Mouse (Mus musculus): ENCODE data around the gene Tle4. TPM values are rescaled to one million over a fixed set of nuclear protein-coding genes. Genes with fewer than 3 reads are reported as not detected.

Tle4 gene
- polyA plus RNA-seq, 1 experiment from 2014 or later = 21.1 TPM

- Histone ChIP-seq H3K27me3 (ENCODE audit: control insufficient read depth, insufficient read depth, low read length) (no peaks in the 10 kb centered on the region), H3K4me3 (ENCODE audit: low read depth, low read length) (no peak overlapping the region), H3K9ac (replicated peaks; ENCODE audit: low read depth, low read length) (no peak overlapping the region), H3K36me3 (ENCODE audit: control insufficient read depth, insufficient read depth, low read length) (no peaks in the 10 kb centered on the region), H3K27ac (ENCODE audit: low read length) (no peak overlapping the region), H3K4me1 (ENCODE audit: control insufficient read depth, insufficient read depth, low read length) (no peaks in the 10 kb centered on the region), H3K4me2 (replicated peaks; ENCODE audit: low read depth, low read length) (no peak overlapping the region), H3K9me3 (ENCODE audit: control insufficient read depth, low read depth, low read length) (no peaks in the 10 kb centered on the region)
- 94% methylated on average over 6 of the region's 6 CpGs for WGBS
- no peak for ATAC-seq (ENCODE audit: insufficient number of reproducible peaks, insufficient read depth, low FRiP score, low read depth)
Measured at GRCm38 (mm10) chr19:14532861-14533260, 65.0 kb downstream of the Tle4 start.

GRCm38 (mm10) chr19:14520098-14520802, 77.6 kb downstream of the Tle4 start:
- H3K27ac ChIP-seq (ENCODE audit: low read length) = no peak overlapping the region
- no peaks in the 10 kb centered on the region for H3K4me1 ChIP-seq (ENCODE audit: control insufficient read depth, insufficient read depth, low read length)
- H3K4me3 ChIP-seq (ENCODE audit: low read depth, low read length) = no peak overlapping the region
- no peaks in the 10 kb centered on the region for H3K27me3 ChIP-seq (ENCODE audit: control insufficient read depth, insufficient read depth, low read length)
- H3K9me3 ChIP-seq (ENCODE audit: control insufficient read depth, low read depth, low read length) = no peaks in the 10 kb centered on the region
- ATAC-seq (ENCODE audit: insufficient number of reproducible peaks, insufficient read depth, low FRiP score, low read depth) = no peak
- H3K9ac ChIP-seq (replicated peaks; ENCODE audit: low read depth, low read length) = no peak overlapping the region
- no peak overlapping the region for H3K4me2 ChIP-seq (replicated peaks; ENCODE audit: low read depth, low read length)
- H3K36me3 ChIP-seq (ENCODE audit: control insufficient read depth, insufficient read depth, low read length) = no peaks in the 10 kb centered on the region
- WGBS = 74% methylated on average over 2 of the region's 2 CpGs

DNA sequence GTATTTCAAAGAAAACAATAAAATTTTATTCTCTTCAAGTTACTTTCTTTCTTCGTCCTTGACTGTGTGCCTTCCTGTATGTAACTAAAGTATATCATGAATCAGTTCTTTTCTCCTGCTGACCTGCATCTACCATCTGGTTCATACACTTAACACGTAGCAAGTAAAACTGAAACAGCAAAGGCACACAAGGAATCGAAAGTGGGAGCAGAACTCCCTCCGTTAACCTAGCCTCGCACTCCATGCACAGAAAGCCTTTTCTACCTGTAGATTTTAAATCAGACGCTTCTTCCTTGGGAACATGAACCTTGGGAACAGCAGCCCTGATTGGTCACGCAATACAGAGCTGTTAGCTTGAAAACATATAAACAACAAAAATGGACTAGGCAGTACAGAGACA, 78.7 kb downstream of the Tle4 start:
- H3K27me3 ChIP-seq (ENCODE audit: control insufficient read depth, insufficient read depth, low read length) = no peaks in the 10 kb centered on the region
- H3K4me2 ChIP-seq (replicated peaks; ENCODE audit: low read depth, low read length) = no peak overlapping the region
- no peak overlapping the region for H3K4me3 ChIP-seq (ENCODE audit: low read depth, low read length)
- H3K36me3 ChIP-seq (ENCODE audit: control insufficient read depth, insufficient read depth, low read length) = no peaks in the 10 kb centered on the region
- no peaks in the 10 kb centered on the region for H3K9me3 ChIP-seq (ENCODE audit: control insufficient read depth, low read depth, low read length)
- no peak overlapping the region for H3K27ac ChIP-seq (ENCODE audit: low read length)
- 94% methylated on average over 7 of the region's 7 CpGs for WGBS
- no peaks in the 10 kb centered on the region for H3K4me1 ChIP-seq (ENCODE audit: control insufficient read depth, insufficient read depth, low read length)
- ATAC-seq (ENCODE audit: insufficient number of reproducible peaks, insufficient read depth, low FRiP score, low read depth) = no peak
- H3K9ac ChIP-seq (replicated peaks; ENCODE audit: low read depth, low read length) = no peak overlapping the region

GRCm38 (mm10) chr19:14518438-14519044, 79.3 kb downstream of the Tle4 start:
- Histone ChIP-seq H3K9ac (replicated peaks; ENCODE audit: low read depth, low read length) (no peak overlapping the region), H3K4me3 (ENCODE audit: low read depth, low read length) (no peak overlapping the region), H3K9me3 (ENCODE audit: control insufficient read depth, low read depth, low read length) (no peaks in the 10 kb centered on the region), H3K27me3 (ENCODE audit: control insufficient read depth, insufficient read depth, low read length) (no peaks in the 10 kb centered on the region), H3K4me1 (ENCODE audit: control insufficient read depth, insufficient read depth, low read length) (no peaks in the 10 kb centered on the region), H3K4me2 (replicated peaks; ENCODE audit: low read depth, low read length) (no peak overlapping the region), H3K36me3 (ENCODE audit: control insufficient read depth, insufficient read depth, low read length) (no peaks in the 10 kb centered on the region), H3K27ac (ENCODE audit: low read length) (no peak overlapping the region)
- WGBS = 77% methylated on average over 9 of the region's 9 CpGs
- ATAC-seq (ENCODE audit: insufficient number of reproducible peaks, insufficient read depth, low FRiP score, low read depth) = no peak

- Histone ChIP-seq H3K27me3 (ENCODE audit: control insufficient read depth, insufficient read depth, low read length) (no peaks in the 10 kb centered on the region), H3K4me3 (ENCODE audit: low read depth, low read length) (no peak overlapping the region), H3K9ac (replicated peaks; ENCODE audit: low read depth, low read length) (no peak overlapping the region), H3K9me3 (ENCODE audit: control insufficient read depth, low read depth, low read length) (no peaks in the 10 kb centered on the region), H3K27ac (ENCODE audit: low read length) (no peak overlapping the region), H3K4me2 (replicated peaks; ENCODE audit: low read depth, low read length) (no peak overlapping the region), H3K4me1 (ENCODE audit: control insufficient read depth, insufficient read depth, low read length) (no peaks in the 10 kb centered on the region), H3K36me3 (ENCODE audit: control insufficient read depth, insufficient read depth, low read length) (no peaks in the 10 kb centered on the region)
- 68% methylated on average over 1 of the region's 1 CpGs for WGBS
- ATAC-seq (ENCODE audit: insufficient number of reproducible peaks, insufficient read depth, low FRiP score, low read depth) = no peak
Measured at GRCm38 (mm10) chr19:14516420-14516819, 81.4 kb downstream of the Tle4 start.

DNA sequence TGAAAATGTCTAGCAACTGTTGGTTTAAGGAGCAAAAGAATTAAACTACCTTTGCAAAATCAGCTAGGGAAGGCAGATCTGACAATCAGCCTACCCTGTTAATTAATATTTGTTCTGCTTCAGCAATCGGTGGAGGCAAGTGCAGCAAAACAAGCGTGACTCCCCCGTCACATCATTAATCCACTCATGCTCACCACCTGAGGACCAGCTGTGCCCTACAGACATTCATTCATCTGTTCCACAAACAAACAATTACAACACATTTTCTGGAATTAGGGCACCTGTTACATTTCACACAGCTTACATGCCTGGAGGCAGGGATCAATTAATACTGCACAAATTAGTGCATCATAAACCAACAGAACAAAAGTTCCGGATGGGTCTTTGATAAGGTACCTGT, 89.0 kb downstream of the Tle4 start:
- Histone ChIP-seq H3K4me3 (ENCODE audit: low read depth, low read length) (no peak overlapping the region), H3K9ac (replicated peaks; ENCODE audit: low read depth, low read length) (no peak overlapping the region), H3K27me3 (ENCODE audit: control insufficient read depth, insufficient read depth, low read length) (no peaks in the 10 kb centered on the region), H3K27ac (ENCODE audit: low read length) (no peak overlapping the region), H3K36me3 (ENCODE audit: control insufficient read depth, insufficient read depth, low read length) (no peaks in the 10 kb centered on the region), H3K4me2 (replicated peaks; ENCODE audit: low read depth, low read length) (no peak overlapping the region), H3K9me3 (ENCODE audit: control insufficient read depth, low read depth, low read length) (no peaks in the 10 kb centered on the region), H3K4me1 (ENCODE audit: control insufficient read depth, insufficient read depth, low read length) (no peaks in the 10 kb centered on the region)
- no peak for ATAC-seq (ENCODE audit: insufficient number of reproducible peaks, insufficient read depth, low FRiP score, low read depth)
- 64% methylated on average over 4 of the region's 4 CpGs for WGBS

DNA sequence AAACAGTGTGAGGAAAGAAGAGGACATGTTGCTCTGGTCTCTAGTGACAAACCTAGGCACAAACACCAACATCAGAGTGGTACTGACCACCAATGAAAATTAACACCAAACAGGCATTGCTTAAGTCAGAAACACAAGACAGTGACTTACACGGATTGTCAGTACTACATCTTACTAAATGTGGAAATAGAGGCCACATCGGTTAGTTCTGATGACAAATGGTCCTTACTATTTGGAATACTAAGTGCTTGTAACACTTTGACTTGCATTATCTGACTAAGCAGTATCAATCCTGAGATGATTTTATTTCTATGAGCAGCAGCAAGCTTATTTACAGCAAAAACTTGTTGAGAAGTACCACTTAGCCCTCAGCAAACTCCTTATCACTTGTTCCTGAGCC, 89.9 kb downstream of the Tle4 start:
- Histone ChIP-seq H3K9ac (replicated peaks; ENCODE audit: low read depth, low read length) (no peak overlapping the region), H3K9me3 (ENCODE audit: control insufficient read depth, low read depth, low read length) (no peaks in the 10 kb centered on the region), H3K27me3 (ENCODE audit: control insufficient read depth, insufficient read depth, low read length) (no peaks in the 10 kb centered on the region), H3K4me2 (replicated peaks; ENCODE audit: low read depth, low read length) (no peak overlapping the region), H3K4me3 (ENCODE audit: low read depth, low read length) (no peak overlapping the region), H3K27ac (ENCODE audit: low read length) (no peak overlapping the region), H3K36me3 (ENCODE audit: control insufficient read depth, insufficient read depth, low read length) (no peaks in the 10 kb centered on the region), H3K4me1 (ENCODE audit: control insufficient read depth, insufficient read depth, low read length) (no peaks in the 10 kb centered on the region)
- ATAC-seq (ENCODE audit: insufficient number of reproducible peaks, insufficient read depth, low FRiP score, low read depth) = no peak
- WGBS = 63% methylated on average over 2 of the region's 2 CpGs

DNA sequence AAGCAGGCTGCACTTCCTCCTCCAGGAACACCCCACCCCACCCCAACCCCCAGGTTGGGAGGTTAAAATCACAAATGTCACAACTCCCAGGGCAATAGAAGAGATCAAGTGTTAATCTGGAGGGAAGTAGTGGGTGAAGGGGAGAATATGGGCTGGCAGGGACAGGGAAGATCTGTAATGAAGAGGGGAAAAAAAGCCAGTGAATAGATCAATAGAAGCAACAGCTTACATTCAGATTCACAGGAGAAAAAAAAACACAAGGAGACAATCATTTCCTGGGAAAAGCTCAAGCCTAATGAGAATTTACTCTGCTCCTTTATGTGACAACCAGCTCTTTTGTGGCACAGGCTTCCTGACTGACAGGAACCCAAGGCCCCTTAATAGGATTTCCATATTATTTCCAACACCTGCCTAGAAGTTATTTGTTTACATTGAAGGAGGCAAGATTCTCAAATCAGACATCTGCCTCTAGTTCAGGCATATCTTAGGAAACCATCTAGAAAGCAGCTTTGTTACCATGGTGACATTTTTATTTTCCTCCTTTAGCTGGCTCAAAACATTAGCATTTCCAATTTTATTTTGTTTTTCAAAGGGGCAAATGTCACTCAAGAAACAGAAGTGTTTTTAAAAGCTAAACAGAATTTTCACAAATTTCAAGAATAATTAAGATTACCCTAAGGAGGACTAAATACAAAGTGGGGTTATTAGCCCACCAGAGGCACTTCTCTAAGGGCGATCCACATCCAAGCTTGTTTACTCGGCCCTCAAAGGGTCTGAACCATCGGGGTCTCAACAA, 90.8 kb downstream of the Tle4 start:
- no peak overlapping the region for H3K27ac ChIP-seq (ENCODE audit: low read length)
- ATAC-seq (ENCODE audit: insufficient number of reproducible peaks, insufficient read depth, low FRiP score, low read depth) = no peak
- WGBS = 67% methylated on average over 3 of the region's 3 CpGs

More for the DNA sequence above, 90.8 kb downstream of the Tle4 start:
- Histone ChIP-seq H3K9ac (replicated peaks; ENCODE audit: low read depth, low read length) (no peak overlapping the region), H3K4me2 (replicated peaks; ENCODE audit: low read depth, low read length) (no peak overlapping the region), H3K4me3 (ENCODE audit: low read depth, low read length) (no peak overlapping the region), H3K36me3 (ENCODE audit: control insufficient read depth, insufficient read depth, low read length) (no peaks in the 10 kb centered on the region), H3K27me3 (ENCODE audit: control insufficient read depth, insufficient read depth, low read length) (no peaks in the 10 kb centered on the region), H3K4me1 (ENCODE audit: control insufficient read depth, insufficient read depth, low read length) (0 out of 2 replicates have a peak, but pooled peaks cover 5% of the 10 kb centered on the region), H3K9me3 (ENCODE audit: control insufficient read depth, low read depth, low read length) (no peaks in the 10 kb centered on the region)

Data from stomach, embryonic 14.5 days (tissue).